Mouse (Mus musculus) retina, postnatal 7 days (tissue): ENCODE results near the gene Rgmb.

Source experiments
- DNase-seq: peaks from one replicate; pipeline ENCODE4 v3.0.0-alpha.2; 2012; ENCODE audit warnings: low read depth, low spot score

The Rgmb gene

DNA sequence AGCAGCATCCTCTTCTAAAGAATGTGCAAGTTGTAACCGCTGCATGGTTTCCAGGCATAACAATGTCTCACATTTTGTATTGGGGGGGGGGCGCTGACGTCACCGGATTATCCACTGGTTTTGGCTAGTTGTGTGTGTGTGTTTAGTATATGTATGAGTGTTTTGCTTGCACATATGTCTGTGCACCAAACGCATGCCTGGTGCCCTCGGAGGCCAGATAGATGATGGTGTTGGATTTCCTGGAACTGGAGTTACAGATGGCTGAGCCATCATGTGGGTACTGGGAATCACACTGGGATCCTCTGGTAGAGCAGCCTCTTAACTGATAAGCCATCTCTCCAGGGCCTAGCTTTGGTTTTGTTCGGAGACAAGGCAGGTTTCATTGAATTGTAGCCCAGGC is 8.5 kb downstream of the Rgmb start:
- DNase-seq = no peak

GRCm38 (mm10) chr17:15821706-15822105 is 9.1 kb downstream of the Rgmb start:
- DNase-seq = no peak

DNA sequence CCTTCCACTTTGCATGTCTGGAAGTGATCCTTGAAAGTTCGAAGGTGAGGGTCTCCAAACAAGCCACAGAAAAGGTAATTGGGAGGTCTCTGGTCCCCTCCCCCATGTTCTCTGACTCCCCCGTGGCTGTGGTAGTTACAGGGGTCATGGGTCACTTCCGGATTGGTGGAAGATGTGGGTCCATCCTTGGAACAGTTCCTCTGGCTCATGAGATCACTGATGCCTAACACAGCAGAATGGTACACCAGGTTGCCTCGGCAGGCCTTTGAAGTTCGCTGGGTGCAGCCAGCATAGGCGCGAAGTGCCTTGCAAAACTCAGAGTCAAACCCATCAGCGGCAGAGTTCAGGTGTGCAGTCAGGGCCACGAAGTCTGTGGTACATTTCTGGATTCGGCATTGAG is 10.1 kb downstream of the Rgmb start:
- no peak for DNase-seq

DNA sequence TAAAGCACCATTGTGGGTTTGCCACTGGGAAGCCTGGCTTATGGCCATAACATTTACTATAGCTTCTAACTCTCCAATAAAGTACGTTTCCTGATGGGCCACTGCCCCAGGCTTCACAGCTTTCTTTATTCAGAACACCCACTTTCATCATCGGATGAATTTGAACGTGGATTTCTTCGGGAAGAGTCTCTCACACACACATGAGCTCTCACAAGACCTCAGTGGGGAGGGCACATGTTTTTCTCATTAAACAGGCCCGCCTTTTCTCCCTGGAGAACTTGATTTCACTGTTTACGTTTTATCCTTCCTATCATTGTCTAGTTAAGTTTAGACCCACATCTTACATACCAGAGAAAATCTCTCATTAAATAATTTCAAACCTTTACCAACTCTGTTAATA is 10.7 kb downstream of the Rgmb start:
- DNase-seq = no peak

DNA sequence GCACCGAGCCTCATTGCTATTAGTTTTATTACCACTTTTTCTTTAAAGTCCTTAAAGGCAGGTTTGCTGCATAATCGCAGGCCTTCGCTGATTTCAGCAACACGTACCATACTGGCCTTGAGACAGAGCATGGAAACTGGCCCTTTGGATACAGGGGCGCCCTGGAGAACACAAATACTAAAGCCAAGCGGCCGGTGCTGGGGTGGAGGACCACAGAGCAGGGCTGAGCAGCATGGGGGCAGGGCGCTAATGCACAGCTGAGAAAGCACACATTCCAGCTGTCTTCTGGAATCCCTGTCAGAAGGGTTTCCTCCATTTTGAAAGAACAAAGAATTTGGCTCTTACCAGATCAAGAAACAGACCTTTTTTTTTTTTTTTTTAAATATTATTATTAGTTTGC is 12.5 kb downstream of the Rgmb start:
- no peak for DNase-seq

DNA sequence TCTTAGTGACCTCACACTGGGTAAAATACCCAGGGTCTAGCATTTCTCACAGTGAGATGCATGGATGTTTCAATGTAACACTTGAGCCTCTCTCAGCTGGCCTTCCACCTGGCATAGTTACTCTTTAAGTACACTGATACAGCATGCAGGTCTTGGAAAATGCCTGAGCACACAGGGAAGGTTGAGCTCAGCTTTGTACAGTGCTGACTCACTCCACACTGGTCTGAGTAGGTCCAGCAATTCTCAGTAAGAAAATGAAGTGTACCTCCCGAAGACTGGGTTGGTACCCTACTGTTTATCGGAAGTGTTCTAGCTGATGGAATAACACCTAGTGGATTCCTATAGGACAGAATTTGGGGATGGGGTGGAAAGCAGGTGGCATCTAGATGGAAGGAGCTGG is 13.2 kb downstream of the Rgmb start:
- DNase-seq = no peak

- DNase-seq = no peak
These were observed 13.8 kb downstream of the Rgmb start for GRCm38 (mm10) chr17:15817096-15817450.

- DNase-seq = no peak
These were observed 14.3 kb downstream of the Rgmb start for GRCm38 (mm10) chr17:15816379-15817095.

- no peak for DNase-seq
These were observed 15.4 kb downstream of the Rgmb start for GRCm38 (mm10) chr17:15815312-15816018.

- DNase-seq = no peak
These were observed 17.1 kb downstream of the Rgmb start for GRCm38 (mm10) chr17:15813658-15814212.

- no peak for DNase-seq
These were observed 18.6 kb downstream of the Rgmb start for GRCm38 (mm10) chr17:15812136-15812778.

GRCm38 (mm10) chr17:15809949-15810348 is 20.9 kb downstream of the Rgmb start:
- DNase-seq = no peak

DNA sequence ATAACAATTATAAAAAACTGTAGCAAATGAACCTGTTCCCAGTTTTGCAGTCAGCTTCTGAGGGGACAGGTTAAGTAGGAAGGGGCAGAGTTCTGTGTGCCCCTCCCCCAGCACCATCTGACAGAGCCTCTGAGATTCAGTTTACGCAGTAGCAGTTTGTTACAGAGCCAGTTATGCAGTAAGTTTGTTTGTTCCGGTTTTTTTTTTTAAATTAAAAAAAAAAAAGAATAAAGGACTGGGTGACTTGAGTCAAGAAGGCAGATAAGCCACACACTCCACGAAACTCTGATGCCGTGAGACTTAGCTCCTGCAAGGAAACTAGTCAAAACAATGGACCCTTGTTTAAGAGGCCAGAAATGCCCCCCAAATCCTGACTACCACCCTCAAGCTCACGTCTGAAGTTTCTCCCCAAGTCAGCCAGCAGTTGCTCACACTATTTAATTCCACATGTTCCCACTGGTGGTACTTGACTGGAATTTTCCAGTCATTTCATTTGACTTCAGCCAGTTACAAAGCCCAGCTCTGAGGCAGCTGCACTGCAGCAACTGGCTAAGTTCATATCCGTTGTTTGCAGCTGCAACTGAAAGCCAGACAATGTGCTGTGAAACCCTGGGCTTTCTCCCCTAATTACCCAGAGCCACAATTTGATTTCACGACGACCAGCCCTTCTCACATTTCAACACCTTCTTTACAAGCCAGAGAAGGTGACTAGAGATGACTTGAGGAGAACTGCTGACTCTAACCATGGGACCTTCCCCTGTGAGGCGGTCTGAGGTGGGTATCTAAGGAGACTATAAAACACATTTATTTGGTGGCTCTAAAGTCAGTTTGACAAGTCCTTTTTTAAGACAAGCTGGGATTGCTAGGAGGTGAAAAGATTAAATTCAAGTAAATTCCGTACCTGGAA is 22.1 kb downstream of the Rgmb start:
- no peak for DNase-seq

DNA sequence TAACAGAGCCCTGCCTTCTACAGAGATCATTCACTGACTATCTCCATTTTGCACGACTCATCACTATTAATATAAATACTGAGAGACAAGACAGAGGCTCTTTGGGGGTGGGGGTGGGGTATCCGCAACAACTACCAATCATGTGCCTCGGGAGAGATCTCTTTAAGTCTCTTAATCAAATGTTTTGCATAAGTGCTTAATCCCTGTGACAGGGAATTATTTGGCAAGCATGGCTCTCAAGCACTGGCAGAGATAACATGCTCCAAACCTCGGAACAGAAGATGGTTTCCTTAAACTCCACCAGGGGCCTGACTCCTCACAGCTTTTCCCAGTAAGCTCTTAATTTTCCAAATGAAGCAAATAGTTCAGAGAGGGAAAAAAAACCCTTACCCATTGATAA is 22.8 kb downstream of the Rgmb start:
- no peak for DNase-seq

- no peak for DNase-seq
These were observed 23.4 kb downstream of the Rgmb start for GRCm38 (mm10) chr17:15807295-15807984.

DNA sequence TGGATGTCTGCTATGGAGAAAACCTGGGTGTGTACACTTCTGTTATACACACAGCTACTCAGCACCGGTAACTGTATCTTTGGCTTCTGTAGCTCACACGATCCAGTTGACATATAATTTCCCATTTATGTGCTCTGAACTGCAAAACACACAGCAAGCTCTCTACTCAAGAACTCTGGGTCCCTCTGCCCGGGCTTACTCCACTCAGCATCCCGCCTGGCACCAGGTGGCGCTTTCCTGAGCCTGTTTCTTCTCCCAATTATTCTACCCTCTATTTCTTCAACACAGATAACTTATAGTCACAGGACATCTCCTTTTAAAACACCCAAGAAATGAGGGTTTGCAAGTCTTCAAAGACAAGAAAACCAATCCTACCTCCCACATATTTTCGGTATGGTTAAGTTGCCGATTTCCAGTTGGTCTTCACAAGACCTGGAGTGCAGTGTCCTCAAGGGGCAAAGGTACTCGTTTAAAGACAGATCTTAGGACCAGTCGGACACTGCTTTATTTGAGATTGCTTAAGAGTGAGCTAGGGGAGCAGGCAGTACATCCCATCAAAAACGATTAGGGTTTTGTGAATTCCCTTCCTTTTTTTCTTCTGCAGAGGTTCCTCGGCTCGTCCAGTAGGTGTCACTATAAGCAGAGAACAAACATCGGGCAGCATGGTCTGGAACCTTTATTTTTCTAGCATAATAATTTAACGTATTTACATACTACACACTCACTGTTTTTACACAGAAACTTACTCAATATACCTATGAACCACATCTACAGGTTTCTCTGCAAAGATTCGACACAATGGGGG is 26.6 kb downstream of the Rgmb start:
- no peak for DNase-seq

GRCm38 (mm10) chr17:15799195-15799793 is 31.5 kb downstream of the Rgmb start:
- no peak for DNase-seq

DNA sequence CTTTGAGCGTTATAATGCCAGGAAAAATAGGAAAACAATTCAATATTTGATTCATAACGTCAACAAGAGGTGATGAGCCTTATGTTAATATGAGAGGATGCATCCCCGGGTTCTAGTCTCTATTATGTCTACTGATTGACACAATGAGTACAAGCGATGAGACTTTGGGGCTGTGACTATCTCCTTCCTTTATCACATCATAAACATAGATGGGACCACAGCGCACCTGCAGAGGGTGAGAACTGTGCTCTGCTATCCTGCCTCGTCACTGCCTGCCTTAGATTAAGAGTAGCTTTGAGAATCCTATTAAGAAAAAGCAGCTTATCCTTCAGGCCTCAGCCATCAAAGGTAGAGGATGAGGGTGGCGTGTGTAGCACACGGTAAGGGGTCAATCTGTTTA is 40.1 kb downstream of the Rgmb start:
- DNase-seq = no peak

DNA sequence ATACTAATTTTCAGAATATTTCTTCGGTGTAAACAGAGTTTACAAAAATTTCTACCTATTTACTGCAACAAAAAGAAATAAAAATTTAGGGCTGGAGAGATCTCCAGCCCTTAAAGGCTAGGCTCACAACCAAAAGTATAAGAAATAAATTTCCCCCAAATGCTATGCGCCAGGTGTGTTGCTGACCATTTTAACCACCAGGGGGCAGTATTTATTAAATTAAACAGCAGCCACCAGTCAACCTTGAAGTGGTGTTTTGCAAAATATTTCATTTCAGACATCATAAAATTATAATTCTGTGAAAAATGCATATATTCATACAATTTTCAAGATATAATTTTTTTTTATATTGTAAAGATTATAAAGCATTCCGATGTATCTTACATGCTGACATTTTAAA is 43.8 kb downstream of the Rgmb start:
- DNase-seq = peak; percentile 23

GRCm38 (mm10) chr17:15777979-15778378 is 52.9 kb downstream of the Rgmb start:
- DNase-seq = no peak
